Mouse (Mus musculus) embryonic fibroblast, embryonic 13.5 days (primary cell): ENCODE data around the gene Slc25a39.

Experiments
- CTCF ChIP-seq: IDR thresholded peaks from 2 replicates; pipeline ENCODE4 v1.5.1; 2011; ENCODE audit warnings: mild to moderate bottlenecking, control low read depth, low read length, moderate library complexity, borderline replicate concordance; ENCODE audit not compliant: insufficient read depth
- POLR2A ChIP-seq: IDR thresholded peaks from 2 replicates; pipeline ENCODE4 v1.6.1; 2011; ENCODE audit warnings: low read depth, mild to moderate bottlenecking, control low read depth, low read length, moderate library complexity

DNA sequence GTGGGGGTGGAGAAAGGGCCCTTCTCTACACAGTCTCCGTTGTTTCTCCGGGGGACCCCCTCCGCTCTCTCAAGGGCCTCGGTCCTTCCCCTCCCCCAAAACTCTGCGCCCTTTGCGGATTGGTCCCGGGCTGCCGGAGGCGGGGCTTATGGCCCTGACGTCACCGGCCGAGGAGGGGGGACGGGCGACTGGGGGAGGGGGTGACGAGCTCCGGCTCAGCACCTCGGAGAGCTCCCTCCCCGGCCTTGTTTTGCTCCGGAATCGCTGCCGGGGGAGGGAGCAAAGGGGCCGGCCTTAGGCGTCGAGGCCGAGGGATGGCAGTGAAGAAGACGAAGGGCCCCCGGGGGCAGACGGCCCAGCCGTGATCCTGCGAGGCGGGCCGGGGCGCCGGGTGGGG is 14.5 kb downstream of the Slc25a39 start, which contains the start of gene Rundc3a:
- TF ChIP-seq POLR2A (no peak), CTCF (no peak)
